Mouse (Mus musculus) B cell, adult 2 months (primary cell): ENCODE results near the gene Cpvl.

Experiments used
- DNase-seq, 2 experiments: peaks; one replicate each; pipeline ENCODE4 v3.0.0; 2022

Gene Cpvl

GRCm38 (mm10) chr6:53978571-53978970 is at the start of gene Cpvl:
TSS of gene Cpvl (minus strand) at chr6:53978671.
- DNase-seq = no peak

DNA sequence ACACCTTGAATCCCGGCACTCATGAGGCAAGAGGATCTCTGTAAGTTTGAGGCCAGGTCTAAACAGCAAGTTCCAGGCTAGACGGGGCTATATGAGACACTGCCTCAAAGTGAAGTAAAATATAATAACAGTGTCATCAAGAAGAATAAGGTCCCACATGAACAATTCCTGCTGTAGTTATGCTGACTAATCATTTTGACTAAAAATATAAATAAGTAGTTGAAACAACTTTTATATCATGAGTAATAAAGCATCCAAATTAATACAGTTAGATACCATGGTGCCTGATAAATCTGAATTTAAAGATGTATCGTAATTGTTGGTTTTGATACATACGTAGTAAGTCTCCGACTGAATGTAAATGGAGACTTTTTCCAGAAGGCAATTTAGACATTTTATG is 45.4 kb upstream of the Cpvl start:
- no peak for DNase-seq

- peak in 1 of 2 experiments; percentile 3 for DNase-seq
Measured at GRCm38 (mm10) chr6:54021123-54021789, 42.8 kb upstream of the Cpvl start.

- DNase-seq = no peak
Measured at GRCm38 (mm10) chr6:54018861-54019260, 40.4 kb upstream of the Cpvl start.

- DNase-seq = no peak
Measured at GRCm38 (mm10) chr6:54018038-54018437, 39.6 kb upstream of the Cpvl start.

DNA sequence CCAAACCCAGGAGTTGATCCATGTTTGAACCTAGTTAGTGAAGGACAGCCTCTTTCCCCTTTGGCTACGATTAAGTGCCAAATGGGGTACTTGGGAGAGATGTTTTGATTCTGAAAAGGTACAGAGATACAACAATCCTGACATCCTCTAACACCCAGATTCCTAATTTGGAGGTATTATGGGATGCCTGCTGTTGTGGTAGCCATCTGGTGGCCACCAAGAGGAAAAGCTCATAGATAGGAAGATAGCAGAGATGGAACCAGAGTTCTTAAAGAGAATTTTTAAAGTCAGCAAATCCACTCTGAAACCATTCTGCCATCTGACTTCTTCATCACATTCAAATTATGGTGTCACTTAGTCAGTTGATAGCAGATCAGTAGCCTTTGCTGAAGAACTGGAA is 33.7 kb upstream of the Cpvl start:
- no peak for DNase-seq

GRCm38 (mm10) chr6:54010362-54010761 is 31.9 kb upstream of the Cpvl start:
- no peak for DNase-seq

DNA sequence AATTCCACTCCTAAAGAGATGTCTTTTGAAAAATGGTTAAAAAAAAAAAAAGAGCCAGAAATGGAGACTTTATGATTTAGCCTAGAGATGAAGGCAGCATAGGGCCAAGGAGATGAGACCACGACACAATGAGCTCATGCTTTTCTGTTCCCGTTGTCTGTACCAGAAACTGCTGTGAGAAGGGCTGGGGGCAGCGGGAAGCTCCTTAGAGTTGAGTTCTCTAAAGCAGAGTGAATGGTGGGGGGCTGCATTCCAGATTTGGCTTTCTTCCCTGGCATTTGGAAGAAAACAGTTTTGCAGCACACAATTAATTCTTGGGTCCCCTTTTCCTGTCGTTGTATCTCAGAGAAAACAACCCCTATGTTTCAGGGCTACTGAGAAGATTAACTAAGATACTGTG is 30.8 kb upstream of the Cpvl start:
- no peak for DNase-seq

GRCm38 (mm10) chr6:54008448-54009120 is 30.1 kb upstream of the Cpvl start:
- DNase-seq = no peak

GRCm38 (mm10) chr6:54005302-54005701 is 26.8 kb upstream of the Cpvl start:
- no peak for DNase-seq

DNA sequence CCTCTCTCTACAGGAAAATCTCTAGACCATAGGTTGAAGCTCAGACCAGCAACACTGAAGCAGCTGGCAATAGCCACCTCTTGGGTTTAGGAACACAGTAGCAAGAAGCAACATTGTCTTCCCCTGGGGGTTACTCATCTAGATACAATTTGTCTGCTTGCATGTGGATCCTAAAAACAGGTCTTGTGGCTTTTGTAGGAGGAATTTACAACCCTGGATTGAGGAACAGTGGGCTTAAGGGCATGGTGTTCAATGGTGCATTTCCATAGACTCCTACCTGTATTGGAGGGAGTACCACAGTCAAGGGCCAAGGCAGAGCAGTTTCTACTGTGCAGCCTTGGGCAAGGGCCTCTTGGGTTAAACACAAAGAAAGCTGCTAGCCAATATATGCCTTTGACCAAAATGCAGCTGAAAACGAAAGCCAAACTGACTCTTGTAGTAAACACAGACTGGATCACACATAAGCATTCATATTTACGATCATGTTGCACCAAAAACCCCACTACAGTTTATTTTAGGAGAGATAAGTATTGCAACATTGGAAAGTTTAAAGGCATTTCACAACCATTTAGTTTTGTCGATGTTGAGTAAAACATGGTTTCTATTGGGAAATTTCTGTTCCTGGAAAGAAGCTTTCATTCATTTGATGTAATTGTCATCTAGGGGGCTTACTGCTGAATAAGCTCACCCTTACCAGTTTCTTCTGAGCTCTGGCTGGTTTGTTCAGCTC is 17.9 kb upstream of the Cpvl start:
- DNase-seq = no peak

- no peak for DNase-seq
Measured at GRCm38 (mm10) chr6:53995519-53995918, 17.0 kb upstream of the Cpvl start.

- DNase-seq = no peak
Measured at GRCm38 (mm10) chr6:53992386-53992785, 13.9 kb upstream of the Cpvl start.

- DNase-seq = no peak
Measured at GRCm38 (mm10) chr6:53987235-53987634, 8.8 kb upstream of the Cpvl start.

DNA sequence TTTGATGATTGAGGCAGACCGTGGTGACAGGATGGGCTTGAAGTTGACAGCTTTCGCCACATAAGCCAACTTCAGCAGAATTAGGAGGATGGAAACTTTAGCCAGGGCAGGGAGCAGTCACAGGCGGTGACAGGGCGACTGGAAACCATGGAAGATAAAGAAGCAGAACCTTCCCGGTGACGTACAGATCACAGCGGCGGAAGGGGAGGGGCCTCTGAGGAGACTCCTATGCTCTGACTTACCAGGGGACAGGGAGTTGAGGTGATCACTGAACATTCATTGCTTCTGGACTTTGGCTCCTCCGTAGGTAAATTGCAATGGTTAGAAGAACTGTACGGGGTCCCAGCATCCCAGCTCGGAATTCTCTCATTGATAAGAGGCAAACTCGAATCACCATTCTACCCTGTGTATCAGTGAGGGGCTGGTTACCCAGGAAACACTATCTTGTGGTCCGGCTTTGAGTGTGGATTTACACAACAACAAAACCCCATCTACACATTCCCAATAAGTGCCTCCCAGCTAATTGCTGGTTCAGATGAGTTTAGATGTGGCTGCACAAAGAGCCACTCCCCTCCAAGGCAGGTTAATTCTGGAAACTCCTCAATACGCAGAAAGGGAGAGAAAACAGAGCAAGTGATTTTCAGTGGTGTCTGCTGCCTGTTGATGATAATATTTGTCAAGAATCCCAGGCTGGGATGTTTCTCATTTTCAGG is 8.0 kb upstream of the Cpvl start:
- no peak for DNase-seq

- no peak for DNase-seq
Measured at GRCm38 (mm10) chr6:53983820-53984219, 5.3 kb upstream of the Cpvl start.

- DNase-seq = peak in 1 of 2 experiments; percentile 5
Measured at GRCm38 (mm10) chr6:53982612-53983011, 4.1 kb upstream of the Cpvl start.

GRCm38 (mm10) chr6:53982047-53982600 is 3.7 kb upstream of the Cpvl start:
- DNase-seq = no peak

- DNase-seq = no peak
Measured at GRCm38 (mm10) chr6:53980817-53981480, 2.5 kb upstream of the Cpvl start.

DNA sequence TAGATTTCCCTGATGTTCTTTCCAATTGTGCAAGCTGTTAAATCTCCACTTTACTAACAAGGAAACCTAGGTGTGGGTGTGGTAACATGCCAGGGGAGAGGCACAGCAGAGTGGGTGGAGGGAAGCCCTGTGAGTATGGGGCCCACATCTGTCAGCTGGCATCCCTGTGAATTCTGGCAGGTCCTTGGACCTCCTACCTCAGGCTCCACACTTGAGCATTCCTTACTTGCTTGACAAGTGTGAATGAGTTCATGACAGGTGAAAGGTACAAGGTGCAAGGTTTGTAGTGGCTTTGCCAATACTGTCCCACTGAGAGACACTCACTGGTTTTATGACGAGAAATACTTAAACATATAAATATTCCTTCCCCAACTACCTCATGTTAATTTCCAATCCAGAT is 4.4 kb downstream of the Cpvl start:
- DNase-seq = no peak

GRCm38 (mm10) chr6:53973468-53973867 is 5.0 kb downstream of the Cpvl start:
- no peak for DNase-seq

GRCm38 (mm10) chr6:53972238-53972743 is 6.2 kb downstream of the Cpvl start:
- DNase-seq = no peak
